1 mouse cellular context compared by ENCODE assay signal in the genomic region with DNA sequence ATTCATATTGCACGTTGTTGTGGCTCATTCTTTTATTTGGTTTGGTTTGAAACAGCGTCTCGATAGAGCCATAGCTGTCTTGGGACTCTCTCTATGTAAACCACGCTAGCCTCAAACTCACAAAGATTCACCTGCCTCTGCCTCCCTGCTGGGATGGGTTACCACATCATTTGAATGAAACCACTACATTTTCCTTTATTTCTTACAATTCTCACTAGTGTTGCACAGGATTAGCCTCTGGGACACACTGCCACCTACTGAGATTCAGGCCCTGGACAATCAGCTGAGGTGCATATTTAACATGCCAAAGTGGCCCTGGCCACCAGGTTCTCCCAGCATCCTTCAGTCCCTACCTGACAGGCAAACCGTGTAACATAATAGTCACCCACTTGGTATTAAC.
A peak's percentile ranks its signal among the peaks of the same experiment; 100 is the strongest.
TF ChIP-seq lines count a peak whose summit lies in the region.

No protein-coding gene starts in this region.

TF ChIP-seq in CH12.LX, 34 proteins besides CTCF, POLR2A, EP300 and RAD21:
- TF ChIP-seq ZMIZ1 (IDR thresholded peaks at IDR 0.05; ENCODE audit: low read depth, low read length): no peak
- TF ChIP-seq MYC (IDR thresholded peaks at IDR 0.05; ENCODE audit: low read depth, low read length): 0 out of 2 replicates have a peak, but pooled peaks have one; percentile 24
- no peak for TF ChIP-seq CHD2 (IDR thresholded peaks at IDR 0.05; ENCODE audit: low read length)
- no peak for TF ChIP-seq MAZ (IDR thresholded peaks at IDR 0.05; ENCODE audit: low read depth, low read length)
- TF ChIP-seq MAFK (IDR thresholded peaks at IDR 0.05; ENCODE audit: insufficient replicate concordance, low read length): peak; percentile 92
- TF ChIP-seq TCF12 (IDR thresholded peaks at IDR 0.05; ENCODE audit: low read depth, low read length): 0 out of 2 replicates have a peak, but pooled peaks have one; percentile 23
- peak; percentile 68 for TF ChIP-seq BHLHE40 (IDR thresholded peaks at IDR 0.05; ENCODE audit: low read depth, low read length)
- peak; percentile 27 for TF ChIP-seq SMC3 (IDR thresholded peaks at IDR 0.05; ENCODE audit: low read depth, low read length)
